Mouse (Mus musculus): ENCODE data around the gene Akap8. TPM values are rescaled to one million over a fixed set of nuclear protein-coding genes. Genes with fewer than 3 reads are reported as not detected.
A peak's percentile ranks its signal among the peaks of the same experiment; 100 is the strongest.

Gene Akap8
- polyA plus RNA-seq, 1 experiment = 77.4 TPM

GRCm38 (mm10) chr17:32295160-32295559 is 25.9 kb downstream of the Akap8 start:
- no peak for TF ChIP-seq CTCF (IDR thresholded peaks at IDR 0.05; ENCODE audit: low read depth, low read length)
- no peak for TF ChIP-seq POLR2A (IDR thresholded peaks at IDR 0.05; ENCODE audit: borderline replicate concordance, low read depth, low read length)
- H3K4me3 ChIP-seq (ENCODE audit: insufficient read depth, low read length) = no peak overlapping the region
- H3K27ac ChIP-seq (ENCODE audit: insufficient read depth, low read depth, low read length) = no peak overlapping the region
- no peaks in the 10 kb centered on the region for H3K4me1 ChIP-seq (ENCODE audit: control insufficient read depth, insufficient read depth, low read length)

DNA sequence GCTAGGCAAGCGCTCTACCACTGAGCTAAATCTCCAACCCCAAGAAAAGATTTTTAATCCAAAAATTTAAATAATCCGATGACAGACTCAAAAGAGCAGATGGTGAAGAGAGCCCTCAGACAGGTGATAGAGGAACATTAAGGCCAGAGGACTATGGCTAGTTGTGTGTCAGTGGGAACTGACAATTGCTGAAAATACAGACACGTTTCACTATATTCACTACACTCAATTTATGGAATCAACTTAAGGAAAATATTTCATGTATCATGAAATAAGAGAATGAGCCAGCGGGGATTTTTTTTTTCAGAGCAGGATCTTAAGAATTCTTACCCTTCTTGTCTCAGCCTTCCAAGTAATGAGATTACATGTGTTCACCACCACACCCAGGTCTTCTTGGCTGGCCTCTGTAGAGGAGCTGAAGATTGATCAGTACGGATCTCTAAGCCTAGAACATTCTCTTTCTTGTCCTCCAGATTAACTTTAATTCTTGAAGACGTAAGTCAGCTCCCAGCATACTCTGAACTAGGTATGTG is 35.8 kb downstream of the Akap8 start:
- no peak for TF ChIP-seq POLR2A (IDR thresholded peaks at IDR 0.05; ENCODE audit: borderline replicate concordance, low read depth, low read length)
- Histone ChIP-seq H3K27ac (ENCODE audit: insufficient read depth, low read depth, low read length) (peak overlapping the region; percentile 54; the same call in 1 of the 2 replicates), H3K4me3 (ENCODE audit: insufficient read depth, low read length) (peak overlapping the region; percentile 70), H3K4me1 (ENCODE audit: control insufficient read depth, insufficient read depth, low read length) (peaks cover 17% of the 10 kb centered on the region)

- Histone ChIP-seq H3K4me1 (ENCODE audit: control insufficient read depth, insufficient read depth, low read length) (peaks cover 20% of the 10 kb centered on the region), H3K27ac (ENCODE audit: insufficient read depth, low read depth, low read length) (peak within 1 kb of the TSS; percentile 85), H3K4me3 (ENCODE audit: insufficient read depth, low read length) (peak within 1 kb of the TSS; percentile 70)
- no peak for TF ChIP-seq CTCF (IDR thresholded peaks at IDR 0.05; ENCODE audit: low read depth, low read length)
- no peak for TF ChIP-seq POLR2A (IDR thresholded peaks at IDR 0.05; ENCODE audit: borderline replicate concordance, low read depth, low read length)
Observed at GRCm38 (mm10) chr17:32284262-32285137, 36.5 kb downstream of the Akap8 start, which contains the start of gene Brd4. Gene Brd4 (minus strand): TSS chr17:32284722.

DNA sequence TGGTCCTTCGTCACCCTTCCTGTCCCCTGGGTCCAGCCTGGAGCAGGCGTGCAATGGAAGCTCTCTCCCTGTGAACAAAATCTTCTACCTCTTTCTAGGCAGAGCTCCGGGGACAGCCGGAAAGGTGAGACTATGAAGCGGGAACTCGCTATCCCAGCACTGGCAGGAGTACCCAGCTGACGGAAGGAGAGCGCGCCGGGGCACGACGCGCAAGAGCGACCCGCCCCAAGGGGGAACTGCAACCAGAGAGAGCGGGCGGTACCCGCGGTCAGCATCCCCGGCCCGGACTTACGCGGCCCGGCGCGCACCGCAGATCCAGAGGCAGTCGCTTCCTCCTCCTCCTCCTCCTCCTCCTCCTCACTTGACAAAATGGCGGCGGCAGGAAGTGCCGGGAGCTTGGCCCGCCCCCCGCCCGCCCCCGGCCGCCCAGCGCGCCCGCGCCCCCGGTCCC is 37.2 kb downstream of the Akap8 start:
- H3K4me1 ChIP-seq (ENCODE audit: control insufficient read depth, insufficient read depth, low read length) = peaks cover 22% of the 10 kb centered on the region
- H3K4me3 ChIP-seq (ENCODE audit: insufficient read depth, low read length) = peak overlapping the region; percentile 70
- peak overlapping the region; percentile 85 for H3K27ac ChIP-seq (ENCODE audit: insufficient read depth, low read depth, low read length)
- TF ChIP-seq CTCF (IDR thresholded peaks at IDR 0.05; ENCODE audit: low read depth, low read length) (no peak), POLR2A (IDR thresholded peaks at IDR 0.05; ENCODE audit: borderline replicate concordance, low read depth, low read length) (no peak)

DNA sequence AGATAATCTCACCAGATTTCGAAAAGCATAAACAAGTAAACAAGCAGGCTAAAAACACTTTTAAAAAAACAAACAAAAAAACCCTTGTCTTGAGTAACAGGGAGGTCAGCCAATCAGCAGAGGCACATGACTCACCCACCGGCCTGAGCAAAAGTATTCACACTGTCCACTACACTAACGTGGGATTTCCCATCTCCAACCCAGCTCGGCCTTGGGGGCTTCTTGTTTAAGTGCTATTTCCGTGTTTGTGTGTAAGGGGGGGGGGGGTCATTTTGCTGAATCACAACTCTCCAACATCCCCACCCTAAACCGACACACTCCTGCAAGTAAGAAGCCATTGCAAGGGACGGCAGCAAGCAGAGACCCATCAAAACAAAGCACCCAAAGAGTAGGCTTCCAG is 37.7 kb downstream of the Akap8 start:
- Histone ChIP-seq H3K4me1 (ENCODE audit: control insufficient read depth, insufficient read depth, low read length) (peaks cover 22% of the 10 kb centered on the region), H3K27ac (ENCODE audit: insufficient read depth, low read depth, low read length) (peak overlapping the region; percentile 82), H3K4me3 (ENCODE audit: insufficient read depth, low read length) (peak overlapping the region; percentile 70)
- no peak for TF ChIP-seq CTCF (IDR thresholded peaks at IDR 0.05; ENCODE audit: low read depth, low read length)
- no peak for TF ChIP-seq POLR2A (IDR thresholded peaks at IDR 0.05; ENCODE audit: borderline replicate concordance, low read depth, low read length)

DNA sequence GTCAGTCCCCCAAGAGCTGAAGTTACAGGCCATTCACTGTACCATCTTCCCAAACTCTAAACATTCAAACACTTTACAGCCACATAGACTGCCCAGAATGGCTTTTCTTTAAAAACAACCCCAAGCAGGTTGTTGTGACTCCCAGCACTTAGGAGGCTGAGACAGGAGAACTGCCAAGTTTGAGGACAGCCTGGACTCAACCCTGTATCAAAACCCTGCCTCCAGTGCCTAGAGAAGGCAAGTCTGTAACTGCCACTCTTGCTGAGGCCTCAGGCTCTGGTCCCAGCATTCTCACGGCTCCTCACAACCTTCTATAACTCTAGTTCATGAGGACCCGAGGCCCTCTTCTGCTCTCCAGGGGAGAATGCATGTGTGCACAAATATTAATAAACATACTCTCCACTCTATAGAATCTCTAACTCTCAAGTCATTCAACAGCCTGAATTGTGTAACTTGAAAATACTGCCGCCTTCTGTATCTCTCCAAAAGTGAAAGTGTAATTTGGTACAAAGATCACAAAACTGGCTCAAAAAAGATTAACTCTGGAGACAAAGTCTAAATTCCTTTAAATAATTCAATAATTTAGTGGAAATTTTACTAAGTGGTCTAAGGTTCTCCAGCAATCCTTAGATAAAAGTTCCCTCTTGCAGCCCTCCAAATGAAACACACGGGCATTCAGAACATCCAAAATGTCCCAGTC is 39.3 kb downstream of the Akap8 start:
- H3K4me3 ChIP-seq (ENCODE audit: insufficient read depth, low read length) = peak overlapping the region; percentile 4; the same call in 1 of the 2 replicates
- no peak for TF ChIP-seq CTCF (IDR thresholded peaks at IDR 0.05; ENCODE audit: low read depth, low read length)
- no peak for TF ChIP-seq POLR2A (IDR thresholded peaks at IDR 0.05; ENCODE audit: borderline replicate concordance, low read depth, low read length)

GRCm38 (mm10) chr17:32281126-32281525 is 39.9 kb downstream of the Akap8 start:
- Histone ChIP-seq H3K27ac (ENCODE audit: insufficient read depth, low read depth, low read length) (peak overlapping the region; percentile 11; the same call in 1 of the 2 replicates), H3K4me1 (ENCODE audit: control insufficient read depth, insufficient read depth, low read length) (peaks cover 24% of the 10 kb centered on the region), H3K4me3 (ENCODE audit: insufficient read depth, low read length) (peak overlapping the region; percentile 4; the same call in 1 of the 2 replicates)
- TF ChIP-seq POLR2A (IDR thresholded peaks at IDR 0.05; ENCODE audit: borderline replicate concordance, low read depth, low read length) (no peak), CTCF (IDR thresholded peaks at IDR 0.05; ENCODE audit: low read depth, low read length) (no peak)

More for the DNA sequence above, 39.3 kb downstream of the Akap8 start:
- no peak overlapping the region for H3K27ac ChIP-seq (ENCODE audit: insufficient read depth, low read depth, low read length)
- peaks cover 22% of the 10 kb centered on the region for H3K4me1 ChIP-seq (ENCODE audit: control insufficient read depth, insufficient read depth, low read length)

- no peak overlapping the region for H3K27ac ChIP-seq (ENCODE audit: insufficient read depth, low read depth, low read length)
- TF ChIP-seq CTCF (IDR thresholded peaks at IDR 0.05; ENCODE audit: low read depth, low read length) (no peak), POLR2A (IDR thresholded peaks at IDR 0.05; ENCODE audit: borderline replicate concordance, low read depth, low read length) (no peak)
- peaks cover 30% of the 10 kb centered on the region for H3K4me1 ChIP-seq (ENCODE audit: control insufficient read depth, insufficient read depth, low read length)
- no peak overlapping the region for H3K4me3 ChIP-seq (ENCODE audit: insufficient read depth, low read length)
Observed at GRCm38 (mm10) chr17:32280575-32280974, 40.5 kb downstream of the Akap8 start.

DNA sequence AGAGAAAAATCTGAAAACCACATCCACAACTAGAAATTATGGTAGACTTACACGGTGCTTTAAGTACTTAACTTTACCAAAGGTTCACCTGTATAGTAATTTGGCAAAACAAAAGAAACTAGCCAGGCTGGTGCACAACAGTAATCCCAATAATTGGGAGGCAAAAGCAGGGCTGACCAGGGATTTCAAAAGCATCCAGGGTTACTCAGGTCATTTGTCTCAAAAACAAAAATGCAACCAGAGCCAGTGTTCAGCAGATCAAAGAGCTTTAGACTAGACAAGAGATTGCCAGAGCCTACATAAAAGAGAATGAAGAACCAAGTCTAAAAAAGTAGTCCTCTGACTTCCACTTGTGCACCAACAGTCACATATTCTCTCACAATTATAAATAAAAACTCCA is 43.8 kb downstream of the Akap8 start:
- no peak overlapping the region for H3K4me3 ChIP-seq (ENCODE audit: insufficient read depth, low read length)
- H3K4me1 ChIP-seq (ENCODE audit: control insufficient read depth, insufficient read depth, low read length) = peaks cover 35% of the 10 kb centered on the region
- no peak overlapping the region for H3K27ac ChIP-seq (ENCODE audit: insufficient read depth, low read depth, low read length)
- TF ChIP-seq CTCF (IDR thresholded peaks at IDR 0.05; ENCODE audit: low read depth, low read length) (no peak), POLR2A (IDR thresholded peaks at IDR 0.05; ENCODE audit: borderline replicate concordance, low read depth, low read length) (no peak)
